Mouse (Mus musculus) heart, postnatal 36 days (tissue): ENCODE results near the gene Ramp2. TPM values are rescaled to one million over a fixed set of nuclear protein-coding genes. Genes with fewer than 3 reads are reported as not detected.

Source experiments
- DNase-seq, 2 experiments: peaks; one replicate each; pipeline ENCODE4 v3.0.0; 2021 to 2022
- intact Hi-C: fragments of 180-260 bp; cut with DNase I; formaldehyde crosslinking; loops from one replicate; pipeline ENCODE4 v1.15.1; 2025
- total RNA-seq, 2 experiments: library from RNA; stranded (reverse); gene quantifications; 2 replicates each; pipeline ENCODE4 v1.2.3; 2021

The Ramp2 gene
- total RNA-seq, 2 experiments from 2014 or later = 88.9 to 132 TPM

DNA sequence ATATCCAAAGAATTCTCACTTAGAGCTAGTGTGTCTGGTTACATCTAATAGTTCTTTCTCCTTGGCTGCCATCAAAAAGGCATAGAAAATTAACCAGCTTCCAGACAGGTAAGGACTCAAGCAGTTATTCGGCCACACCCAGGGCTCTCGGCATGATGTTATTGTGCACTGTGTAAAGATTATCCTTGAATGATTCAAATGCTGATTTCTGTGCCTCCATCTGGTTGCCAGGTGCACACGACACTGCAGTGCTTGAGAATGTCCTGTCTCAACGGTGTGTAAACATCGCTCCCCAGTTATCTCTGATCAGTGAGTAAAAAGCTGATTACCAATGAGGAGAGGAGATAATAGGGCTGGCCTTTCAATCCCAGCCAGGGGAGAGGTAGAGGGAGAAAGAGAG is 61.9 kb downstream of the Ramp2 start:
- DNase-seq = no peak
- intact Hi-C loops = no loop called here

Other genes with a start within 250 kb of the Ramp2 start
- 10 to 100 TPM; 76.8 to 88.5 TPM for gene Atp6v0a1, start 236.6 kb upstream of the Ramp2 start, total RNA-seq
- gene Naglu, start 176.0 kb upstream of the Ramp2 start, total RNA-seq = 10 to 100 TPM in 1 of 2 experiments, 1 to 10 TPM in 1; 9.1 to 10.1 TPM
- under 1 TPM; 0.46 to 0.58 TPM for gene Hsd17b1, start 167.6 kb upstream of the Ramp2 start, total RNA-seq
- gene Coasy, start 163.5 kb upstream of the Ramp2 start, total RNA-seq = 10 to 100 TPM; 17.2 to 18.8 TPM
- gene Mlx, start 158.8 kb upstream of the Ramp2 start, total RNA-seq = 10 to 100 TPM; 18.8 to 23.1 TPM
- 1 to 10 TPM; 1.9 to 4.1 TPM for gene Psmc3ip, start 150.6 kb upstream of the Ramp2 start, total RNA-seq
- 10 to 100 TPM; 34.2 to 36.3 TPM for gene Retreg3, start 126.1 kb upstream of the Ramp2 start, total RNA-seq
- gene Tubg1, start 126.1 kb upstream of the Ramp2 start, total RNA-seq = 10 to 100 TPM; 23.2 to 24.1 TPM
- gene Tubg2, start 90.1 kb upstream of the Ramp2 start, total RNA-seq = 1 to 10 TPM; 3.7 to 3.9 TPM
- 1 to 10 TPM; 1.5 to 1.7 TPM for gene Cntnap1, start 75.5 kb upstream of the Ramp2 start, total RNA-seq
- gene Plekhh3, start 74.7 kb upstream of the Ramp2 start, total RNA-seq = 10 to 100 TPM; 25.0 to 27.7 TPM
- gene Ccr10, start 70.6 kb upstream of the Ramp2 start, total RNA-seq = under 1 TPM in 1 of 2 experiments, not detected in 1; 0.24 TPM
- 10 to 100 TPM; 34.8 to 36.7 TPM for gene Ezh1, start 19.6 kb upstream of the Ramp2 start, total RNA-seq
- 10 to 100 TPM; 84.6 to 95.8 TPM for gene Vps25, start 7.7 kb downstream of the Ramp2 start, total RNA-seq
- 10 to 100 TPM; 18.5 to 19.8 TPM for gene Wnk4, start 14.5 kb downstream of the Ramp2 start, total RNA-seq
- under 1 TPM; 0.11 to 0.35 TPM for gene Cntd1, start 33.0 kb downstream of the Ramp2 start, total RNA-seq
- gene Coa3, start 33.1 kb downstream of the Ramp2 start, total RNA-seq = 10 to 100 TPM; 90.1 to 92.7 TPM
- gene Becn1, start 56.3 kb downstream of the Ramp2 start, total RNA-seq = 10 to 100 TPM; 88.6 to 98.7 TPM
- 10 to 100 TPM; 73.9 to 85.2 TPM for gene Psme3, start 70.2 kb downstream of the Ramp2 start, total RNA-seq
- gene Aoc2, start 79.0 kb downstream of the Ramp2 start, total RNA-seq = 1 to 10 TPM; 1.8 to 2.2 TPM
- gene Aoc3, start 84.6 kb downstream of the Ramp2 start, total RNA-seq = 10 to 100 TPM; 13.5 to 16.7 TPM
- gene G6pc, start 121.5 kb downstream of the Ramp2 start, total RNA-seq = not detected
- 10 to 100 TPM; 18.6 to 22.8 TPM for gene Aarsd1, start 171.6 kb downstream of the Ramp2 start, total RNA-seq
- gene Gm27029, start 178.8 kb downstream of the Ramp2 start, total RNA-seq = 10 to 100 TPM in 1 of 2 experiments, 1 to 10 TPM in 1; 8.0 to 10.3 TPM
- 10 to 100 TPM; 12.2 to 12.4 TPM for gene Rundc1, start 179.1 kb downstream of the Ramp2 start, total RNA-seq
- gene Ptges3l, start 179.3 kb downstream of the Ramp2 start, total RNA-seq = 10 to 100 TPM; 50.6 to 66.9 TPM
- gene Rpl27, start 196.3 kb downstream of the Ramp2 start, total RNA-seq = 10 to 100 TPM; 48.2 to 52.4 TPM
- 10 to 100 TPM; 13.3 to 15.6 TPM for gene Ifi35, start 202.4 kb downstream of the Ramp2 start, total RNA-seq
- 1 to 10 TPM; 5.6 to 6.2 TPM for gene Rnd2, start 219.0 kb downstream of the Ramp2 start, total RNA-seq
- 10 to 100 TPM; 22.0 to 24.9 TPM for gene Vat1, start 220.2 kb downstream of the Ramp2 start, total RNA-seq